Mouse (Mus musculus): ENCODE results near the gene Necap2. TPM values are rescaled to one million over a fixed set of nuclear protein-coding genes. Genes with fewer than 3 reads are reported as not detected.

Gene Necap2
- total RNA-seq, 4 experiments from 2014 or later, result 41.4 to 55.0 (median 46.9) TPM

DNA sequence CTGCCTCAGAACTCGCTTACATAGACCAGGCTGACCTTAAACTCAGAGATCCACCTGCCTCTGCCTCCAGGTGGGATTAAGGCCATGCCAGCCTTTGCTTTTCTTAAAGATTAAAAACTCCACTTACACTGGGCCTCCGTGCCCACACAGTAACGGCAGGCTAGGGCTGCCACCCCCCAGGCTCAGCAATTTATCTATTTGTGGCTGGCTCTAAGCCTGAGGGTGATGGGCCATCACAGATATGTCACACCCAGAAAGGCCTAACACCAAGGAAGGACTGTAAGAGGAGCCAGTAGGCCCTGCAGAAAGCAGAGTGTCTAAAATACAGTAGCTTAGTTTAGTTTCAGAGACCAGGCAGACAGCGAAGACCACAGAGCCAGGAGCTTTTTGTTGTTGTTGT lies 4.0 kb downstream of the Necap2 start:
- no peak for DNase-seq (ENCODE audit: low spot score in 2 of 2)

GRCm38 (mm10) chr4:141073661-141074060 lies 4.5 kb downstream of the Necap2 start:
- DNase-seq (ENCODE audit: low spot score in 2 of 2), result peak in 1 of 2 experiments; percentile 58

DNA sequence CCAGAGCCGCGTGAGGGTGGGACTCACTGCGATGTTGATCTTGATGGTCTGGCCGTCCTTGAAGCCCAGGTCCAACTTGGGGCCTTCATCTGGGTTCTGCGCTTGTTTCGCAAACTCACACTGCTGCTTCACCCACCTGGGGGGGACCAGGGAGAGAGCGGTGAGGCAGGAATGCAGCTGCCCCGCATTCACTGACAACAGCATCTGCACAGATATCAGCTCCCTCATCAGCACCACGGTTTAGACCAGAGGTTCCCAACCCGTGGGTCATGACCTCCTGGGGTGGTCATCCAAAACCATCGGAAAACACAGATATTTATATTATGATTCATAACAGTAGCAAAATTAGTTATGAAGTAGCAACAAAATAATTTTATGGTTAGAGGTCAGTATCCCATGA lies 5.7 kb downstream of the Necap2 start:
- DNase-seq (ENCODE audit: low spot score in 2 of 2), result no peak

GRCm38 (mm10) chr4:141069731-141070130 lies 8.4 kb downstream of the Necap2 start:
- no peak for DNase-seq (ENCODE audit: low spot score in 2 of 2)

DNA sequence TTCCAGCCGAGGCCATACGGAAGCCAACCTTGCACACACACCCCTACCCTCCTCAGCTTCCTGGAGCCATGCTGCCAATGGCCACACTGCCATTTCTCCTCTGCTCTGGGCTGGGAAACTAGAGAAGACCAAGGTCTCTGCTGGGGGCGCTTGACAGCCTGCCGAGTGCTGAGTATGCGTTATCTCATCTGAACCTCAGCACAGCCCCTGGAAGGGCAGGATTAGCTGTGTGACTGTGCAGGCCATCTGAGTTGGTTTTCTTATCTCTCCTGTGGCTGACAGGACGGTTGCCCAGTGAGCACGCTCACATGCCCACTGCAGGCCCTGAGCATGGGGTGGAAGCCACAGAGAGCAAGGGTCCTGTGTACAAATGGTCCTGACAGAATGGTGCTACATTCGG lies 9.5 kb downstream of the Necap2 start:
- DNase-seq (ENCODE audit: low spot score in 2 of 2), result no peak

DNA sequence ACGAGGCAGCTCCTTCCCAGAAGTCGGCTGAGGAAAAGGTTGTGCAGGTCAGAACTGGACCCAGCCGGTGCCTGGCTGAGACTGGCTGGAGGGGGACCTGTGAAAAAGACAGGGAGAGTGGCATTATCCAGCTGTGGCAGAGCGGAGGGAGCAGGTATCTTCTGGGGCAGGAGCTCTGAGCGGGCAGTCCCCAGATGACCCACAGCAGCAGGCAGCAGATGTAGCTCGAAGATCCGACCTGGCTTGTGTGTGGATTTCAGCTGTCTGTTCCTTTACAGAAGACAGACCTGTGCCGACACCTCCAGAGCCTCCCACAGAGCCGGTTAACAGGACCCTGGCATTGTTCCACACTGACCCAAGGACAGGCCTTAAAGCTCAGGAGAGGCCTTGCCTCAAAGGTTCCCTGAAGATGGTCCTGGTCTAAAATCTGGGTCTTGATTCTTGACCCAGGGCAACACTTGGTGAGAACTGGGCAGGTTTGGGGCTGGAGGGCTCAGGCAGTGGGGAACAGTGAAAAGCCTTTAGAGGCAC lies 10.6 kb downstream of the Necap2 start:
- no peak for DNase-seq (ENCODE audit: low spot score in 2 of 2)

DNA sequence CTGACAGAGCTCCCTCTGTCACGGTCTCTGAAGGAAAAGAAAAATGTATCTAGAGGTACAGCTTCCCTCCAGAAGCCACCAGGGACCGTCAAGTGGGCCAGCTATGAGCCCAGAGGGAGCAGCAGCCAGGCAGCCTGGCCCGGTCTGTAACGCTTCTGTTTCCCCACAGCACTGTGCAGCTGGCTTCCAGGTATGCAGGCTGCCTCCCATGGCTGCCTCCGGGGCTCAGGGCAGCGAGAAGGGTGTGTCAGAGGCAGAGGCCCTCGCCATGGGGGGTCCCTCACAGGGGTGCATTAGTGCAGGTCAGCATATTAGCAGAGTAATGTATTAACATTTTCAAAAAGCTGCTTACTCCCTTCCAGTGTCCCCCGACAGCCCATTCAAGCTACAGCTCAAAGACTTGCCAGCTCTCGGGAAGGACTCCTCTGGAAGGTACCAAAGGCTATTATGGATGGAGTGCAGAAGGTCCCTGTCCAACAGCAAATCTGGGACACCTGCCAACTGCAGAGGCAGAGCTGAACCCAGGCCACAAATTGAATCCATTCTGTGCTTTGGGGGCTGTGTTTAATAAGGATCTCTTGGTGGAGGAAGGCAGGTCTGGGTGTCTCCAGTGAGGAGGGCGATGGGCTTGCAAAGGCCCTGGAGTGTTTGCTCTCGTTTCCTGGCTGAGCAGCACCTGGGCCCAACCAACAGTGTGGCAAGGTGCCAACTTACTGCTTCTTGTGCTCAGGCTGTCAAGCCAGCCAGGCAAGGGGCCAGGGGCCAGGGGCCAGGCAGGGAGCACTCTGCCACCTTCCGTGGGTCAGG lies 11.2 kb downstream of the Necap2 start:
- DNase-seq (ENCODE audit: low spot score in 2 of 2), result no peak

- DNase-seq (ENCODE audit: low spot score in 2 of 2), result peak; percentile 76 to 84
These were observed 13.0 kb downstream of the Necap2 start for GRCm38 (mm10) chr4:141065123-141065522.

GRCm38 (mm10) chr4:141064104-141064659 lies 14.0 kb downstream of the Necap2 start:
- DNase-seq (ENCODE audit: low spot score in 2 of 2), result no peak

DNA sequence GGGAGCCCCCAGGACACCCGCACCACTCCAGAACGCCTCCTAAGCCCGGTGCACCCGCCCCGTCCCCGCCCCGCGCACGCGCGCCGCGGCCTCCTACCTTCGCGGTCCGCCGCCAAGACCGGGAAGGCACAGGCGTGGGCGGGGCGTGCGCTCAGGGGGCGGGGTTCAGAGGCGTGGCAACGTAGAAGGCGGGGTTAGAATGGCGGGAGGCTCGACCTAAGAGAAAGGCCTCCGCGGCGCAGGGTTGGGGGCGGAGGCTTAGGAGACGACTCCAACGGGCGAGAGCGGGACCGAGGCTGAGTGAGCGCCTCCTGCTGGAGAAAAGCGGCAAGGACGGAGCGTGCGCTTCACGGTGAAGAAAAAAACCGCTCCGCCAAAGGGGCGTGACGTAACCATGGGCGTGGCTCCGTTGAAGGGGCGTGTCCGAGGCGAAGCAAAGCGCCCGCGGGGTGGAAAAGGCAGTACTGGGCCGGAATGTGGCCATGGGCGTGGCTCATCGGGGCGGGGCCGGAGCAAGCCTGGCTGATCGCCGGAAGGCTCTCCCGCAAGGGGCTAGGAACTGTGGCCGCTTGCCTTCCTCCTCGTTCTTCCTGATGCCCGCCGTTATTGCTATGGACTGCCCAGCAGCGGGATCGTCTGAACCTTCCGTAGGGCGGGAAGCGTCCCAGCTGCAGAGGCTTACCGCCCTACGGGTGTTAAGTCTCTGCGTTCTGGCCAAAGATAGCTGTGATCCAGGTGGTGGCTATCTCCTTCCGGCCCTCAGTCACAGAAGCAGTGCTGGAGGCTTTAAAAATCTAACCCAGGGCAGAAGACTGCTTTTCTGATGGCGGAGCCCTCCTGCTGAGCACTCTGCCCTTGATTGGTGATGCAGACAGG lies 17.5 kb downstream of the Necap2 start, which contains the start of gene Crocc:
Crocc (minus strand) TSS at position 125 of the 876 bp plus-strand sequence.
- peak; percentile 97 to 99 for DNase-seq (ENCODE audit: low spot score in 2 of 2)

GRCm38 (mm10) chr4:141059616-141060425 lies 18.3 kb downstream of the Necap2 start:
- no peak for DNase-seq (ENCODE audit: low spot score in 2 of 2)

DNA sequence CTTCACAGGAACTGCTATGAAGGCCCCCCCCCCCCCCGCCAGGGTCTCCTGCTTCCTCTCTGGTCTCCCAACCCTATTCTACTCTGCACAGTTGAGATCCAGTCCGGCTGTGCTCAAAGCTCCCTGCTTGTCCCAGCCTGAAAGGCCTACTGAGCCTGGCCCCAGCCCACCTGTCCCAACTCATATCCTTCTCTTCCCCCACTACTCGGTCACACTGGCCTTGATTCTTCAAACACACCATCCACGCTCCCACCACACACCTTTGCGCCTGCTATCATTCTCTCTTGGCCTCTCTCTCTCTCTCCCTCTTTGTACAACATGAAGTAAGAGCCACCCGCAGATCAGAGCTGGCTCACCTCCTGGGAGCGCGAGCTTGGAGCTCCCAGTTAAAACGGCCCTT lies 19.3 kb downstream of the Necap2 start:
- no peak for DNase-seq (ENCODE audit: low spot score in 2 of 2)

DNA sequence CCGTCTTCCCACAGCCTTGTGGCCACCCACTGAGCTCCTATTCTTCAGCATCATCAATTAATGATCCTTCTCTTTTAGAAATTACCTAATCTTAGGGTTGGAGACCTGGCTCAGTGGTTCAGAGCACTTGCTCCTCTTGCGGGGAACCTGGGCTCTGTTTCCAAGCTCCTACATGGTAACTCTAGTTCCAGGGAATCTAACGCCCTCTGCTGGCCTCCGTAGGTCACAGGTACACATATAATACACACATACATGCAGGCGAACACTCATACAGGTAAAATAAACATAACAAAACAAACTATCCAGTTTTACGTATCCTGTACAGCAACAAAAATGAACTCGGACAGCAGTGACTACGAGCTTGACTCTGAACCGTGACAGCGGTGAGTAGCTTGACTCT lies 21.2 kb downstream of the Necap2 start:
- no peak for DNase-seq (ENCODE audit: low spot score in 2 of 2)

DNA sequence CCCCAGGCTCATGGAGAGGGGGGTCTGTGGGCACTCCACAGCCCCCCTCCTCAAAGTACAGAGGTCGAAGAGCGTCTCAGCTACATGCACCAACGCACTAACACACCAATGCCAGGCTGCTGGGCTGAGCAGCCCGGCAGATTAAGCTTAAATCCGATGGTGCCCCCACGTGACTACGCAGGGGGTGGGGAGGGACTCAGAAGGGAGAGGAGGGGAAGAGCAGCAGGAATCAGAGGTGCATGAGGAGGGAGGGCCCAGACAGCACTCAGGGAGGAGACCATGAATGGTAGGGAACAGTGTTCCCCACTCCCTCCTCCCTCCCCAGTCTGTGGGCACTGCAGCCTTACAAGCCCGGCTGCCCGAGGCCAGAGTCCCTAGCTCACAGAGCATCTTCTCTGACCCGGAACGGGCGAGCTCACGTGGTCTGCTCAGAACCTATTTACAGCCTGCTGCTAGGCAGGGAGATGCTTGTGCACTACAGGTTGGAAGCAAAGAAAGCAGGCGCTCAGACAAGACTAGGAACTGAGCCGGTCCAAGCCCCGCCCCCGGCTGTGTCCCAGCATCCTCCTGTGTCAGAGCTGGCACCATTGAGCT lies 24.5 kb downstream of the Necap2 start:
- peak; percentile 78 to 79 for DNase-seq (ENCODE audit: low spot score in 2 of 2)

DNA sequence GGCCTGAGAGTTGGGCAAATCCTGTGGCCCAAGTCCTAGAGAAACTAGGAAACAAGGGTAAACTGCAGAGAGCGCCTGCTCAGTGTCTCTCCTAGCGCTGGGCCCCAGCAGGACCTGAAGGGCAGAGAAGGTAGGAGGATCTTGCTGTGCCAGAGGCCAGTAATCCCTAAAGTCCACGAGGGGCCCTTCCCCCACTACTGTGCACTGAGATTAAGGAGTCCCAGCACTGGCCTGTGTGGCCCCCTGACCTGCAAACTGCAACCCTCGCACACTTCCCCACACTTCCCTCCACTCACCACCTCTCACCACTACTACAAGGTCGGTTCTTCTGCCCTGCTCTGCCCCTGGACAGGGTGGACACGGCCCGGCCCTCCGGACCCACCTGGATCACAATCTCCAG lies 25.0 kb downstream of the Necap2 start:
- no peak for DNase-seq (ENCODE audit: low spot score in 2 of 2)

- no peak for DNase-seq (ENCODE audit: low spot score in 2 of 2)
These were observed 25.7 kb downstream of the Necap2 start for GRCm38 (mm10) chr4:141052442-141052841.

- peak in 1 of 2 experiments; percentile 61 for DNase-seq (ENCODE audit: low spot score in 2 of 2)
These were observed 28.7 kb downstream of the Necap2 start for GRCm38 (mm10) chr4:141049476-141049835.

DNA sequence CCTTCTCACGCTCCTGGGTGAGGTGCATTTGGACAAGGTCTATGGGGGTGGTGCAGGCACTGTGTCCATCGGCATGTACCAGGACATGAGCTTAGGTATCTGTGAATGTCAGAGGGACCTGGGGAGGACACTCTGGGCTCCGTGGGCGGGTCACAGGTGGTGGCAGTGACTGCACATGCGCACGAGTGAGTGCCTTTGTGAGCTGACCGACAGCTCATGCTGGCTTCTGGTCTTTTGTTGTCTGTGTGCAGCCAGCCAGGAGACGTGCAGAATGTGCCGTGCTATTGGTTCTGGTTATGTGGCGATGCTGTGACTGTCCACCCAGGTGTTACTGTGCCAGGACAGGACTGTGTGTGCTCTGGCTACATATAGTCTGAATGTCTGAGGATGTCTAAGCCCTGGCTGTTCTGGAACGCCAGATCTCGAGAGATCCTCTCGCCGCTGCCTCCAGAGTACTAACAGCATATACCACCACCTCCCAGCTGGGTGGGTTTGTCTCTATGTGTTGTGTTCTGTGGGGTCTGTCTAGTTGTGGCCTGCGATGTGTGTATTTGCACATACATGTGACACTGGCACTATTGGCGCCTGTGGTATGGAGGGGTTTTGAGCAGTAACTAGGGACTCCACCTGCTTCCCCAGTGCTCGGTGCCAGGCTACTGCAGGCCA lies 29.2 kb downstream of the Necap2 start:
- DNase-seq (ENCODE audit: low spot score in 2 of 2), result no peak

GRCm38 (mm10) chr4:141044816-141045215 lies 33.3 kb downstream of the Necap2 start:
- no peak for DNase-seq (ENCODE audit: low spot score in 2 of 2)

DNA sequence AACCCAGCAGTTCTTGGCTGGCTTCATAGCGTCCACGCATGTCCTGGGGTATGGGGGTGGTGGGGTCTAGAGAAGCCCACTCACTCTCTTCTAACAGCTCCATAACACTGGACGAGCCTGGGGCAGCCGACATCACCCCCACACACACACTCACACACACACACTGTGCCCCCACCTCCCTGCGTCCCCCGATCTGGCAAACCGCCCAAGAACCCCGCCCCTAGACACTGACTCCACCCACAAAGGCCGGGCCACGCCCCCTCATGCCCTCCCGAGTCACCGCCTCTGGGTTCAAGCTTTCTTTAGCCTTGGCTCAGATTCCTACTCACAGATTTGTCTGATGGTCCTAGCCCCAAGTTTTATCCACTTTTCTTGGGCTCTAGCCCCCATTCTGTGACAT lies 37.0 kb downstream of the Necap2 start:
- DNase-seq (ENCODE audit: low spot score in 2 of 2), result no peak

Data from layer of hippocampus, adult 8-10 months (tissue).